In genomic region chr19:26679674-26680073, GRCm38 (mm10) we compare ENCODE assay signal across 22 mouse cellular contexts.
DNase-seq lines count a peak whose midpoint lies in the region; ATAC-seq and TF ChIP-seq lines count a peak whose summit lies in the region.
"Had no signal": no experiment of that assay in that cellular context is flagged by ENCODE, and none has a peak within 500 bp of the region (broad histone marks: within the 10 kb centered on the region; RNA-seq: fewer than 3 reads in every experiment).

No protein-coding gene starts in this region.

- H3K9ac ChIP-seq in forebrain, embryonic 12.5 days: no peak overlapping the region
- H3K9ac ChIP-seq in forebrain, embryonic 11.5 days (ENCODE audit: low read length): no peak overlapping the region
- no peak overlapping the region for H3K9ac ChIP-seq in limb, embryonic 12.5 days (replicated peaks)
- no peak overlapping the region for H3K9ac ChIP-seq in forebrain, postnatal 0 days
- H3K9ac ChIP-seq in midbrain, postnatal 0 days (replicated peaks; ENCODE audit: low read length, poor library complexity, severe bottlenecking): no peak overlapping the region
- H3K9ac ChIP-seq: embryonic facial prominence, embryonic 15.5 days; liver, embryonic 13.5 days; lung, embryonic 14.5 days; midbrain, embryonic 12.5 days had no signal

- H3K4me1 ChIP-seq in forebrain, embryonic 12.5 days: peaks cover 14% of the 10 kb centered on the region
- H3K4me1 ChIP-seq in forebrain, embryonic 11.5 days (replicated peaks; ENCODE audit: control insufficient read depth, insufficient read depth, low read length): peaks cover 2% of the 10 kb centered on the region; the same call in 1 of the 2 replicates
- H3K4me1 ChIP-seq in limb, embryonic 12.5 days (replicated peaks): peaks cover 12% of the 10 kb centered on the region
- peaks cover 7% of the 10 kb centered on the region for H3K4me1 ChIP-seq in limb, embryonic 10.5 days
- no peaks in the 10 kb centered on the region for H3K4me1 ChIP-seq in forebrain, postnatal 0 days (ENCODE audit: insufficient read depth)
- H3K4me1 ChIP-seq in midbrain, postnatal 0 days (ENCODE audit: insufficient read depth, low read length): no peaks in the 10 kb centered on the region; the same call in 1 of the 2 replicates
- H3K4me1 ChIP-seq: embryonic facial prominence, embryonic 15.5 days; heart, embryonic 10.5 days; liver, embryonic 13.5 days had no signal

- peak overlapping the region; percentile 4; the same call in 1 of the 2 replicates for H3K27ac ChIP-seq in forebrain, embryonic 12.5 days
- no peak overlapping the region for H3K27ac ChIP-seq in forebrain, embryonic 11.5 days (ENCODE audit: low read depth, low read length)
- peak overlapping the region; percentile 35 for H3K27ac ChIP-seq in limb, embryonic 12.5 days
- no peak overlapping the region for H3K27ac ChIP-seq in limb, embryonic 10.5 days
- H3K27ac ChIP-seq in forebrain, postnatal 0 days (ENCODE audit: low read depth, low read length): no peak overlapping the region
- no peak overlapping the region for H3K27ac ChIP-seq in midbrain, postnatal 0 days (ENCODE audit: low read depth, low read length)
- H3K27ac ChIP-seq: embryonic facial prominence, embryonic 15.5 days; heart, embryonic 10.5 days; kidney, postnatal 0 days; left cerebral cortex, adult 2 months; liver, embryonic 13.5 days; midbrain, embryonic 12.5 days had no signal

- ATAC-seq in forebrain, embryonic 12.5 days (ENCODE audit: low FRiP score): peak; percentile 33; the same call in 1 of the 2 replicates
- no peak for ATAC-seq in forebrain, embryonic 11.5 days (replicated peaks; ENCODE audit: low FRiP score)
- no peak for ATAC-seq in limb, embryonic 12.5 days (ENCODE audit: insufficient number of reproducible peaks, insufficient read depth, low FRiP score, low TSS enrichment, low read depth)
- peak; percentile 51; the same call in 1 of the 2 replicates for ATAC-seq in forebrain, postnatal 0 days
- ATAC-seq in midbrain, postnatal 0 days (ENCODE audit: low FRiP score): no peak
- ATAC-seq: activated CD4-positive, CD25-positive, alpha-beta regulatory T cell, adult 4 months had no signal

- H3K27me3 ChIP-seq in forebrain, embryonic 12.5 days: no peaks in the 10 kb centered on the region
- no peaks in the 10 kb centered on the region for H3K27me3 ChIP-seq in forebrain, embryonic 11.5 days (ENCODE audit: control insufficient read depth, insufficient read depth, low read length)
- H3K27me3 ChIP-seq in limb, embryonic 12.5 days: no peaks in the 10 kb centered on the region
- no peaks in the 10 kb centered on the region for H3K27me3 ChIP-seq in limb, embryonic 10.5 days (ENCODE audit: low read depth, poor library complexity, severe bottlenecking)
- H3K27me3 ChIP-seq in forebrain, postnatal 0 days (ENCODE audit: insufficient read depth, low read length): no peaks in the 10 kb centered on the region
- no peaks in the 10 kb centered on the region for H3K27me3 ChIP-seq in midbrain, postnatal 0 days (ENCODE audit: insufficient read depth, low read length)
- H3K27me3 ChIP-seq: embryonic facial prominence, embryonic 15.5 days; liver, embryonic 13.5 days; midbrain, embryonic 12.5 days had no signal

- no peak for TF ChIP-seq CTCF in forebrain, postnatal 0 days (IDR thresholded peaks at IDR 0.05; ENCODE audit: low read depth)
- no peak for TF ChIP-seq CTCF in midbrain, postnatal 0 days (IDR thresholded peaks at IDR 0.05)

- no peaks in the 10 kb centered on the region for H3K36me3 ChIP-seq in forebrain, embryonic 12.5 days (replicated peaks)
- no peaks in the 10 kb centered on the region for H3K36me3 ChIP-seq in forebrain, embryonic 11.5 days (ENCODE audit: control insufficient read depth, insufficient read depth, low read length)
- H3K36me3 ChIP-seq in limb, embryonic 12.5 days: peaks cover 52% of the 10 kb centered on the region
- H3K36me3 ChIP-seq in limb, embryonic 10.5 days: peaks cover 5% of the 10 kb centered on the region; the same call in 1 of the 2 replicates
- H3K36me3 ChIP-seq in forebrain, postnatal 0 days (ENCODE audit: insufficient read depth): peaks cover 22% of the 10 kb centered on the region
- H3K36me3 ChIP-seq in midbrain, postnatal 0 days (ENCODE audit: insufficient read depth, low read length): 0 out of 2 replicates have a peak, but pooled peaks cover 5% of the 10 kb centered on the region
- H3K36me3 ChIP-seq: liver, embryonic 13.5 days had no signal

- WGBS in forebrain, embryonic 12.5 days: 50% methylated on average over 3 of the region's 3 CpGs
- WGBS in forebrain, embryonic 11.5 days: 52% methylated on average over 3 of the region's 3 CpGs
- 46% methylated on average over 3 of the region's 3 CpGs for WGBS in limb, embryonic 12.5 days
- WGBS in limb, embryonic 10.5 days: 54% methylated on average over 3 of the region's 3 CpGs
- 32% methylated on average over 3 of the region's 3 CpGs for whole genome bisulfite sequencing in forebrain, postnatal 0 days
- 48% methylated on average over 3 of the region's 3 CpGs for whole genome bisulfite sequencing in midbrain, postnatal 0 days

- no peaks in the 10 kb centered on the region for H3K9me3 ChIP-seq in forebrain, embryonic 12.5 days
- no peaks in the 10 kb centered on the region for H3K9me3 ChIP-seq in forebrain, embryonic 11.5 days (ENCODE audit: control insufficient read depth, low read length)
- H3K9me3 ChIP-seq in limb, embryonic 12.5 days: no peaks in the 10 kb centered on the region
- no peaks in the 10 kb centered on the region for H3K9me3 ChIP-seq in limb, embryonic 10.5 days (replicated peaks)
- H3K9me3 ChIP-seq in forebrain, postnatal 0 days (ENCODE audit: low read length): no peaks in the 10 kb centered on the region
- no peaks in the 10 kb centered on the region for H3K9me3 ChIP-seq in midbrain, postnatal 0 days (ENCODE audit: low read length)
- H3K9me3 ChIP-seq: embryonic facial prominence, embryonic 15.5 days; heart, embryonic 10.5 days; liver, embryonic 13.5 days; midbrain, embryonic 12.5 days had no signal

- no peak overlapping the region for H3K4me2 ChIP-seq in forebrain, embryonic 12.5 days
- no peak overlapping the region for H3K4me2 ChIP-seq in forebrain, embryonic 11.5 days (ENCODE audit: low read depth, low read length, severe bottlenecking)
- no peak overlapping the region for H3K4me2 ChIP-seq in limb, embryonic 12.5 days
- H3K4me2 ChIP-seq in forebrain, postnatal 0 days (ENCODE audit: low read depth): no peak overlapping the region
- no peak overlapping the region for H3K4me2 ChIP-seq in midbrain, postnatal 0 days (ENCODE audit: low read depth, low read length, poor library complexity, severe bottlenecking)
- H3K4me2 ChIP-seq: embryonic facial prominence, embryonic 15.5 days; liver, embryonic 13.5 days; lung, embryonic 14.5 days; midbrain, embryonic 12.5 days had no signal

- H3K4me3 ChIP-seq in forebrain, embryonic 12.5 days (replicated peaks): no peak overlapping the region
- no peak overlapping the region for H3K4me3 ChIP-seq in forebrain, embryonic 11.5 days (ENCODE audit: low read depth, low read length)
- H3K4me3 ChIP-seq in limb, embryonic 12.5 days (replicated peaks): no peak overlapping the region
- H3K4me3 ChIP-seq in limb, embryonic 10.5 days: no peak overlapping the region
- no peak overlapping the region for H3K4me3 ChIP-seq in forebrain, postnatal 0 days (ENCODE audit: low read depth, low read length)
- no peak overlapping the region for H3K4me3 ChIP-seq in midbrain, postnatal 0 days (ENCODE audit: low read depth, low read length)
- H3K4me3 ChIP-seq: embryonic facial prominence, embryonic 15.5 days; heart, embryonic 10.5 days; left cerebral cortex, adult 2 months; liver, embryonic 13.5 days; midbrain, embryonic 12.5 days had no signal

- DNase-seq in forebrain, embryonic 11.5 days (ENCODE audit: low spot score): no peak
- DNase-seq in limb, embryonic 10.5 days (ENCODE audit: low spot score): no peak
- DNase-seq in forebrain, postnatal 0 days: peak; percentile 15
- DNase-seq in midbrain, postnatal 0 days (ENCODE audit: low spot score): peak; percentile 34
- DNase-seq in kidney, postnatal 4 days: no peak
- DNase-seq in ovary, postnatal 10 days (ENCODE audit: low spot score): no peak
- DNase-seq: adrenal gland, postnatal 14 days; cerebellum, adult 11 months; cerebellum, postnatal 10 days; kidney, adult 18-20 months; liver, embryonic 13.5 days; lung, embryonic 14.5 days; lung, postnatal 36 days; thymus, postnatal 36 days had no signal

Comparison
In these comparisons a context has a peak if more than half of its experiments do, and no peak if none do; other contexts are left out.
1. ATAC-seq: peak in forebrain, embryonic 12.5 days (single experiment) and forebrain, postnatal 0 days (single experiment); none in forebrain, embryonic 11.5 days (single experiment), limb, embryonic 12.5 days (single experiment) and midbrain, postnatal 0 days (single experiment).
2. H3K27ac ChIP-seq: peak in forebrain, embryonic 12.5 days (single experiment) and limb, embryonic 12.5 days (single experiment); none in forebrain, embryonic 11.5 days (single experiment), limb, embryonic 10.5 days (single experiment), forebrain, postnatal 0 days (single experiment) and midbrain, postnatal 0 days (single experiment).
3. DNase-seq: peak in forebrain, postnatal 0 days (single experiment) and midbrain, postnatal 0 days (single experiment); none in forebrain, embryonic 11.5 days (single experiment), limb, embryonic 10.5 days (single experiment), kidney, postnatal 4 days (0 of 2) and ovary, postnatal 10 days (single experiment).